Mouse (Mus musculus): ENCODE measurements around the gene Tcf12.

DNA sequence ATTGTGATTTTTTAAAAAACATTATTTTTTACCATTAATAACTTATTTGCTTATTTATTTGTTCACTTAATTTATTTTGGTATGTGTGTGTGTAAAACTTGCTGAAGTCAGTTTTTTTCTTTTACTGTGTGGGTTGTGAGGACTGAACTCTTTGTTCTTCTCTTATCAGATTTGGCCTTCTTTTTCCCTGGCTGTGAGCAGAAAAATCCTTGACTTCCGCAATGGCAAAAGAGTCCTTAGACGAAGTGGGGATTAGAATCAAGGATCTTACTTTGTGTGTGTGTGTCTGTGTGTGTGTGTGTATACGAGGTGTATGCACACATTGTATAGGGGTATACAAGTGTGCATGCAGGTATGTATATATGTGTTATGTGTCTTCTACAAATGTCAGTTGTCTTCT is 176.8 kb downstream of the Tcf12 start:
- TF ChIP-seq SMC3 (IDR thresholded peaks at IDR 0.05; ENCODE audit: low read depth, low read length) (no peak), BHLHE40 (IDR thresholded peaks at IDR 0.05; ENCODE audit: low read depth, low read length) (no peak), CTCF (conservative IDR thresholded peaks at IDR 0.05 in 1 of 2, IDR thresholded peaks at IDR 0.05 in 1 of 2; ENCODE audit: low read depth in 2 of 2, low read length in 2 of 2) (no peak), NELFE (IDR thresholded peaks at IDR 0.05; ENCODE audit: low read depth, low read length) (no peak), MXI1 (IDR thresholded peaks at IDR 0.05; ENCODE audit: low read depth, low read length) (no peak), POLR2A (IDR thresholded peaks at IDR 0.05; ENCODE audit: low read depth, low read length) (no peak), NRF1 (IDR thresholded peaks at IDR 0.05; ENCODE audit: low read depth, low read length) (no peak)

All from CH12.LX (cell line).